Mouse (Mus musculus) small intestine, adult 2 months (tissue): Measurements from ENCODE around the gene Jaml.

Experiments used
- CTCF ChIP-seq: fragments of 200-500 bp; IDR thresholded peaks from 2 replicates; pipeline ENCODE4 v1.5.1; 2012; ENCODE audit warnings: low read depth, mild to moderate bottlenecking, control low read depth, inconsistent platforms, low read length, moderate library complexity, mixed read lengths; ENCODE audit not compliant: insufficient replicate concordance, insufficient read length; ENCODE audit errors: extremely low read depth
- POLR2A ChIP-seq: fragments of 200-500 bp; IDR thresholded peaks from 2 replicates; pipeline ENCODE4 v1.6.1; 2012; ENCODE audit warnings: low read depth, mild to moderate bottlenecking, control low read depth, inconsistent platforms, low read length, moderate library complexity

DNA sequence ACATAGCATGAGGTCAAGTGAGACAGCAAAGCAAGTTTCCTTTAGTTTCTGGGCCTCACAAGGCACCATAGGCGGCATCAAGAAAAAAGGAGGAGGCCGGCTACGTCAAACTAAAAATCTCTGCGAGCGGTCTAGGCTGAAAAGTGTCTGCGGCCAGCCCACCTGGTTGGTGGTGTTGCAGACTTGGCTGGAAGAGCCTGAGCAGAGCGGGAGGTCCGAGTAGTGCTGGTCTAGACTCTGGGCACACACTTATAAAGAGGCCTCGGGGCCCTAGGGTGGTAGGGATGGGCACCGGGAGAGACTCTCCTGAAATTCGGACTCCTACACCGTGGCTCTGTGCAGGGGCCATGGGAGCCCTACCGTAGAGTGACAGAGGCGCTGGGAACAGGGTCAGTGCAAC, 36.7 kb downstream of the Jaml start:
- TF ChIP-seq CTCF (no peak), POLR2A (no peak)
